Mouse (Mus musculus): ENCODE data around the gene Hdac9.

Hdac9 gene

GRCm38 (mm10) chr12:34594167-34594793 lies 322.6 kb downstream of the Hdac9 start:
- no peak for DNase-seq (ENCODE audit: low spot score)

GRCm38 (mm10) chr12:34587171-34587570 lies 329.7 kb downstream of the Hdac9 start:
- peak; percentile 33 for DNase-seq (ENCODE audit: low spot score)

GRCm38 (mm10) chr12:34582522-34582921 lies 334.4 kb downstream of the Hdac9 start:
- DNase-seq (ENCODE audit: low spot score) = no peak

GRCm38 (mm10) chr12:34579220-34579619 lies 337.7 kb downstream of the Hdac9 start:
- no peak for DNase-seq (ENCODE audit: low spot score)

GRCm38 (mm10) chr12:34571069-34571468 lies 345.8 kb downstream of the Hdac9 start:
- no peak for DNase-seq (ENCODE audit: low spot score)

- no peak for DNase-seq (ENCODE audit: low spot score)
These were observed 347.4 kb downstream of the Hdac9 start for GRCm38 (mm10) chr12:34569472-34569871.

GRCm38 (mm10) chr12:34569052-34569451 lies 347.8 kb downstream of the Hdac9 start:
- no peak for DNase-seq (ENCODE audit: low spot score)

- no peak for DNase-seq (ENCODE audit: low spot score)
These were observed 354.6 kb downstream of the Hdac9 start for GRCm38 (mm10) chr12:34562331-34562730.

- peak; percentile 32 for DNase-seq (ENCODE audit: low spot score)
These were observed 357.9 kb downstream of the Hdac9 start for GRCm38 (mm10) chr12:34559001-34559400.

- no peak for DNase-seq (ENCODE audit: low spot score)
These were observed 362.1 kb downstream of the Hdac9 start for GRCm38 (mm10) chr12:34554803-34555202.

- DNase-seq (ENCODE audit: low spot score) = no peak
These were observed 366.6 kb downstream of the Hdac9 start for GRCm38 (mm10) chr12:34550268-34550667.

- DNase-seq (ENCODE audit: low spot score) = no peak
These were observed 387.7 kb downstream of the Hdac9 start for GRCm38 (mm10) chr12:34529165-34529545.

- DNase-seq (ENCODE audit: low spot score) = peak; percentile 74
These were observed 388.4 kb downstream of the Hdac9 start for GRCm38 (mm10) chr12:34528201-34529164.

GRCm38 (mm10) chr12:34527761-34528160 lies 389.1 kb downstream of the Hdac9 start:
- DNase-seq (ENCODE audit: low spot score) = peak; percentile 13

GRCm38 (mm10) chr12:34521468-34521867 lies 395.4 kb downstream of the Hdac9 start:
- DNase-seq (ENCODE audit: low spot score) = no peak

GRCm38 (mm10) chr12:34516769-34517562 lies 399.9 kb downstream of the Hdac9 start:
- DNase-seq (ENCODE audit: low spot score) = no peak

- no peak for DNase-seq (ENCODE audit: low spot score)
These were observed 410.6 kb downstream of the Hdac9 start for GRCm38 (mm10) chr12:34506345-34506744.

- no peak for DNase-seq (ENCODE audit: low spot score)
These were observed 417.9 kb downstream of the Hdac9 start for GRCm38 (mm10) chr12:34498751-34499626.

GRCm38 (mm10) chr12:34498331-34498730 lies 418.6 kb downstream of the Hdac9 start:
- no peak for DNase-seq (ENCODE audit: low spot score)

GRCm38 (mm10) chr12:34497702-34498101 lies 419.2 kb downstream of the Hdac9 start:
- DNase-seq (ENCODE audit: low spot score) = no peak

- DNase-seq (ENCODE audit: low spot score) = no peak
These were observed 421.0 kb downstream of the Hdac9 start for GRCm38 (mm10) chr12:34495940-34496339.
